Mouse (Mus musculus) hindbrain, embryonic 14.5 days (tissue): ENCODE results near the gene Rnf111. TPM values are rescaled to one million over a fixed set of nuclear protein-coding genes. Genes with fewer than 3 reads are reported as not detected.

Experiments
- ATAC-seq: fragments of 200-750 bp; cut with Nextera tagmentation; 2 replicates; pipeline ENCODE4 v1.8.0; 2017; ENCODE audit warnings: moderate number of reproducible peaks, mild to moderate bottlenecking, moderate TSS enrichment, moderate library complexity; ENCODE audit not compliant: low FRiP score
- DNase-seq: peaks from one replicate; pipeline ENCODE4 v3.0.0-alpha.2; 2015; ENCODE audit warnings: low spot score
- H3K27ac ChIP-seq: fragments of 300-500 bp; sonication (generic); 2 replicates; pipeline ENCODE4 v1.5.1; 2014; ENCODE audit warnings: mild to moderate bottlenecking, moderate library complexity
- H3K27me3 ChIP-seq: fragments of 300-500 bp; sonication (generic); 2 replicates; pipeline ENCODE4 v1.6.1; 2014; ENCODE audit warnings: mild to moderate bottlenecking, low read length, mixed read lengths; ENCODE audit not compliant: control insufficient read depth, insufficient read depth
- H3K36me3 ChIP-seq: fragments of 300-500 bp; sonication (generic); replicated peaks from 2 replicates; pipeline ENCODE4 v1.6.1; 2014; ENCODE audit not compliant: control insufficient read depth, insufficient read depth
- H3K4me1 ChIP-seq: fragments of 300-500 bp; sonication (generic); replicated peaks from 2 replicates; pipeline ENCODE4 v1.6.1; 2014; ENCODE audit warnings: antibody characterized with exemption, low read length, mixed read lengths; ENCODE audit not compliant: control insufficient read depth, insufficient read depth
- H3K4me2 ChIP-seq: fragments of 300-500 bp; sonication (generic); replicated peaks from 2 replicates; pipeline ENCODE4 v1.6.1; 2014; ENCODE audit warnings: mild to moderate bottlenecking, moderate library complexity
- H3K4me3 ChIP-seq: fragments of 300-500 bp; sonication (generic); replicated peaks from 2 replicates; pipeline ENCODE4 v1.5.1; 2014; ENCODE audit warnings: mild to moderate bottlenecking, low read length
- H3K9ac ChIP-seq: fragments of 300-500 bp; sonication (generic); 2 replicates; pipeline ENCODE4 v1.6.1; 2014
- H3K9me3 ChIP-seq: fragments of 300-500 bp; sonication (generic); 2 replicates; pipeline ENCODE4 v1.6.1; 2016; ENCODE audit warnings: low read length; ENCODE audit not compliant: control insufficient read depth
- WGBS: fragments of 180-500 bp; shearing (Covaris S2); extraction: QIAGEN DNeasy Blood & Tissue Kit; methylation state at CpG from one replicate; pipeline ENCODE4 v1.1.7; 2014; 5-methylcytosine and 5-hydroxymethylcytosine counted together
- polyA plus RNA-seq: library from polyadenylated mRNA; unstranded; fragments of >200 nt; fragmentation: Nextera tagmentation; extraction: Ambion mirVana; gene quantifications from 2 replicates; pipeline ENCODE4 v1.2.1, GENCODE M21; 2014

Rnf111 gene
- polyA plus RNA-seq, 1 experiment from 2014 or later, result 31.8 TPM

DNA sequence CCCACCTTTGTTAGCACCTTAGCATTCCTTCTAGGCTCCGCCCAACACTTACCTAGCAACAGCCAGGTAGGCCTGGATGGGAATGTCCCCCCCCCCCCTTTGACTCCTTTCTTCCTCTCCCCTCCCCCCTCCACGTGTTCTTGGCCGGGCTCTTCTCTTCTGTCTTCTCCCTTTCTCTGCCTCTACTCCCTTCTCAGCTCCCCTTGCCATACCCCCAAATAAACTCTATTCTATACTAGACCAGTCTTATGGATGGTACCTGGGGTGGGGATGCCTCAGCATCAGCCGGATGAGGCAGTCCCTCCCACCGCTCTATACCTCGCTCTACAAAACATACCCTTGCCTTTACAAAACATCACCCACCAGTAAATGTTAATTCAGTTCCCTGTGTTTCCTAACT, 38.1 kb upstream of the Rnf111 start:
- H3K4me1 ChIP-seq, result peaks cover 22% of the 10 kb centered on the region
- H3K4me3 ChIP-seq, result peak overlapping the region; percentile 68
- H3K27me3 ChIP-seq, result no peaks in the 10 kb centered on the region
- ATAC-seq, result no peak
- H3K9ac ChIP-seq, result peak overlapping the region; percentile 86
- H3K27ac ChIP-seq, result no peak overlapping the region; the same call in 1 of the 2 replicates
- H3K9me3 ChIP-seq, result no peaks in the 10 kb centered on the region
- no peak for DNase-seq
- H3K4me2 ChIP-seq, result peak overlapping the region; percentile 75
- WGBS, result 12% methylated on average over 6 of the region's 6 CpGs
- H3K36me3 ChIP-seq, result no peaks in the 10 kb centered on the region

DNA sequence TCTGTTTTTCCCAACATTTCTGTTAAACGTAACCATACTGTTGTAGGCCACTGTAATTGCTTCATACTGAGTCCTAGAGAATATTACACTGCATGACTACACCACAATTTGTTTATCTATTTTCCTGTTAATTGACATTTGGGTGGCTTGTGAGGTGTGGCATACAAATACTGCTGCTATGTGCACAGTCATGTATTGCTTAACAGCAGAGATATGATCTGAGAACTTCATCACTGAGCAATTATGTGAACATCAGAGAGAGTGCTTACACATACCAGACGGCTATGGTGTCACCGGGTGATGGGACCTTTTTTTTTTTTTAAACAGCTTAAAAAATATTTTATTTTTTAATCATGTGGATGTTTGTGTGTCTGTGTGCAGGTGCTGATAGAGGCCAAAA, 29.8 kb upstream of the Rnf111 start:
- no peak overlapping the region for H3K9ac ChIP-seq
- no peak overlapping the region for H3K27ac ChIP-seq
- no peak overlapping the region for H3K4me2 ChIP-seq
- ATAC-seq (no peak), DNase-seq (no peak)
- 88% methylated on average over 3 of the region's 3 CpGs for WGBS
- no peaks in the 10 kb centered on the region for H3K9me3 ChIP-seq
- H3K27me3 ChIP-seq, result no peaks in the 10 kb centered on the region
- H3K4me3 ChIP-seq, result no peak overlapping the region
- no peaks in the 10 kb centered on the region for H3K36me3 ChIP-seq
- no peaks in the 10 kb centered on the region for H3K4me1 ChIP-seq

DNA sequence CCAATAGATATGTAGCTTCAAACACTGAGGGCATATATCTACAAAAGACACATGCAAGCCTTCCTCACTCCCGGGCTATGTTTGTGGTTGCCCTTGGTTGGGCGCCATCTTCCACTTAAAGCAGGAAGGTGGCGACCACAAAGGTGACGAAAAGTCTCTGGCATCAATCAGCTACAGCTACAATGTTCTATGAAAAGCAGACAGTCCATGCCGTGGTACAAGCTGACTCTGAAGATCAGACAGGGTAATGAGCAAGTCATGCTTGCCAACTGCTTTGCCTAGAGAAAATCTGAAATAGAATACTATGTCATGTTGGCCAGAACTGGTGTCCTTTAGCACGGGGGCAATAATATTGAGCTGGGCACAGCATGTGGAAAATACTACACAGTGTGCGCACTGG, 20.8 kb upstream of the Rnf111 start:
- Histone ChIP-seq H3K27me3 (no peaks in the 10 kb centered on the region), H3K27ac (no peak overlapping the region), H3K36me3 (no peaks in the 10 kb centered on the region), H3K9ac (no peak overlapping the region), H3K9me3 (no peaks in the 10 kb centered on the region), H3K4me1 (no peaks in the 10 kb centered on the region), H3K4me3 (no peak overlapping the region), H3K4me2 (no peak overlapping the region)
- ATAC-seq, result no peak
- 94% methylated on average over 7 of the region's 7 CpGs for WGBS
- no peak for DNase-seq

DNA sequence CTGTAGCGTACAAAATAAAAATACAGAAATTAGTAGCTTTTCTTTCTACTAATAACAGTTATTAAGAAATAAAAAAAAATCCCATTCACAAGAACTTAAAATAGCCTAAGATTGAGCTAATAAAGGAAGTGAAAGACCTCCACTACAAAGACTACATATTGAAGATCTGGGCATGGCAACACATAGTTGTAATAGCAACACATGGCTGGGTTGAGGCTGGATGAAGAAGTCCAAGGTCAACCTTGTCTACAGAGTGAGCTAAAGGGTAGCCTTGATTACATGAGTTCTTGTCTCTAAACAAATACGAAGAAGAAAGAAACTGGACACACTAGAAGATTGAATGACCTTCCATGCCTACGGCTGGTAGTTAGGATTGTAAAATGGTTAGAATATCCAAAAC, 20.3 kb upstream of the Rnf111 start:
- no peaks in the 10 kb centered on the region for H3K9me3 ChIP-seq
- H3K4me1 ChIP-seq, result no peaks in the 10 kb centered on the region
- H3K36me3 ChIP-seq, result no peaks in the 10 kb centered on the region
- DNase-seq (no peak), ATAC-seq (no peak)
- H3K4me3 ChIP-seq, result no peak overlapping the region
- no peak overlapping the region for H3K9ac ChIP-seq
- 97% methylated on average over 3 of the region's 3 CpGs for WGBS
- no peak overlapping the region for H3K27ac ChIP-seq
- no peaks in the 10 kb centered on the region for H3K27me3 ChIP-seq
- H3K4me2 ChIP-seq, result no peak overlapping the region

DNA sequence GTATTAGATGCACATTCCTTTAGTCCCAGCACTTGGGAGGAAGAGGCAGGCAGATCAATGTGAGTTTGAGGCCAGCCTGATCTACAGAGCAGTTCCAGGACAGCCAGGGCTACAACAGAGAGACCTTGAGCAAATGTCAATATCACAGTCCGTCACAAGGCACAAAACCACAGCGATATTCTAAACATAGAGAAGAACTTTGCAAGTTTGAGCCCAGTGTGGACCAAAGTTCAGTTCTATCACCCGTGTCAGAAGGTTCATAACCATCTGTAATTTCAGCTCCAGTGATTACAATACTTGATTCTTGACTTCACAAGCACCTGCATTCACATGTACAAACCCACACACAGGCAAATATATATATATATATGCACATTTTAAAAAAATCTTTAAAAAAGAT, 17.1 kb upstream of the Rnf111 start:
- 88% methylated on average over 3 of the region's 3 CpGs for WGBS
- Histone ChIP-seq H3K27me3 (no peaks in the 10 kb centered on the region), H3K27ac (no peak overlapping the region), H3K4me3 (no peak overlapping the region), H3K9me3 (no peaks in the 10 kb centered on the region), H3K9ac (no peak overlapping the region), H3K4me2 (no peak overlapping the region), H3K36me3 (no peaks in the 10 kb centered on the region), H3K4me1 (no peaks in the 10 kb centered on the region)
- DNase-seq (no peak), ATAC-seq (no peak)

DNA sequence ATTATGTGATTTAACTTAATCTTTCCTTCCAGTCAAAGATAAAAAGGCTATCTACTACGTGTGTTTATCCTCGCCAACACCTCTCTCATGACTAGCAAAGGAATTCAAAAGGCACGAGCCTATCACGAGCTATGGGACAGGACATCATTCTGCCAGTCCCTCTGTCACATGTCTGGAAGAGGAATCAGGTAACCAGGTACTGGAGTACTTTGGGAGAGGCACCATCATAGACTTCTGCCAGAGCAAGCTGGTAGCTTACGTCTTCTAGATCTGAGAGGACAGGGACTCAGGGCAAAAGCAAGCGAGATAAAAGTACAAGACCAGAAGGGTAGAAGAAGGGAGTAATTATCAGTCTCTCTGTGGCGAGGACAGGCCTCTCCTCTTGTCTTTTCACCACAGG, 8.2 kb upstream of the Rnf111 start:
- no peaks in the 10 kb centered on the region for H3K9me3 ChIP-seq
- H3K4me1 ChIP-seq, result no peaks in the 10 kb centered on the region
- H3K27ac ChIP-seq, result no peak overlapping the region
- DNase-seq (no peak), ATAC-seq (no peak)
- no peaks in the 10 kb centered on the region for H3K27me3 ChIP-seq
- H3K36me3 ChIP-seq, result no peaks in the 10 kb centered on the region
- 90% methylated on average over 7 of the region's 7 CpGs for WGBS
- H3K4me2 ChIP-seq, result no peak overlapping the region
- H3K9ac ChIP-seq, result no peak overlapping the region
- no peak overlapping the region for H3K4me3 ChIP-seq

DNA sequence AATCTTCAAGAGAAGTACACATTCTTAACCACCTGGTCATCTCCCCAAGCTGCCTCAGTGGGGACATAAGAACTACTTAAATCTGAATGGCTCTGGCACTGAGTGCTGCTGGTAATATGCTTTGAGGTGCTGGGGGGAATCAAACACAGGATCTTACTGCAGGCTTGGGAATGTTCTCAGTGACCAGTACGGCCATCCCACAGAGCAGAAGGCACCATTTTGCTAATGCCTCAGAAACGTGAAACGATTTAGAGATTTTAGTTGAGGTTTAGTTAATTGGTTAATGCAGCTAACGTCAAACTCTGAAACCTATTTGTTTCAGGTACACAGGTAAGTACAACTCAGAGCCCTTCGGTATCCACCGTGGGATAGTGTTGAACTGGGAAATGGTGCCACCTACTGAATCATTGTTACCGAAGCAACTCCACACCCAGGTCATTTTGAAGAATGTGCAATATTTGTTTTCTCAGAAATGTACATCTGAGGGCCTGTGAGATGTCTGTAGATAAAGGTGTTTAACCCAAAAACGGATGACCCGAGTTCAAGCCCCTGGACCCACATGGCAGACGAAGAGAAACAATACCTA, 7.6 kb upstream of the Rnf111 start:
- Histone ChIP-seq H3K4me1 (no peaks in the 10 kb centered on the region), H3K36me3 (no peaks in the 10 kb centered on the region), H3K4me2 (no peak overlapping the region), H3K4me3 (no peak overlapping the region), H3K9ac (no peak overlapping the region), H3K27me3 (no peaks in the 10 kb centered on the region), H3K9me3 (no peaks in the 10 kb centered on the region), H3K27ac (no peak overlapping the region)
- DNase-seq (no peak), ATAC-seq (no peak)
- 68% methylated on average over 10 of the region's 10 CpGs for WGBS

DNA sequence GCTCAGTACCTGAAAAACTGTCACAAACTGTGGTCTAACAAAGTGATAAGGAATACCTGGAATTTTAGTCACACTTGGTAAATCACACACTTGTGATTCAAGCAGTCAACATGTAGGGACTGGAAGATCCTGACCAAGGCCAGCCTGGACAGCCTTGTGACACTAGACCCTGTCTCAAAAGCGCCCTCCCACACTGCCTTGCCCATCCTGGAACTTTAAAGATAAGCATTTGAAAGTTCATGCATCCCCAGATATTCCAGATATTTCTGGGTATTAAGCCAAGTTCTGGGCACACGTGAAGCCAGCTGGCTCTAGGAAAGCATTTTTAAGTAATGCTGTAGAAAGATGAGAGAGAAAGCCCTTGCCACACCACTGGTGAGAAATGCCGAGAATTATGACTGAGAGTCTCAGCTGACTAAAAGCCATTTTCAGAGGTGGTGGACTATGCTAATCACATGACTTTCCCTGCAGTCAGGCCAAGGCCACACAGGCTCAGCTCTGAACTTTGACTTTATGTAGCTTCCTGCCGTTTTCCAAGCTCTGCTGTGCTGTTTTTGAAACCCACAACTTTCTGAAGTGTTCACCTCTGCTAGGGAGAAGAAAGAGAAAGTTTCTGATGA, 6.5 kb upstream of the Rnf111 start:
- no peaks in the 10 kb centered on the region for H3K27me3 ChIP-seq
- no peaks in the 10 kb centered on the region for H3K36me3 ChIP-seq
- no peak overlapping the region for H3K4me3 ChIP-seq
- H3K9me3 ChIP-seq, result no peaks in the 10 kb centered on the region
- DNase-seq (no peak), ATAC-seq (no peak)
- 81% methylated on average over 4 of the region's 4 CpGs for WGBS
- no peak overlapping the region for H3K4me2 ChIP-seq
- no peak overlapping the region for H3K27ac ChIP-seq
- H3K4me1 ChIP-seq, result no peaks in the 10 kb centered on the region
- H3K9ac ChIP-seq, result no peak overlapping the region

DNA sequence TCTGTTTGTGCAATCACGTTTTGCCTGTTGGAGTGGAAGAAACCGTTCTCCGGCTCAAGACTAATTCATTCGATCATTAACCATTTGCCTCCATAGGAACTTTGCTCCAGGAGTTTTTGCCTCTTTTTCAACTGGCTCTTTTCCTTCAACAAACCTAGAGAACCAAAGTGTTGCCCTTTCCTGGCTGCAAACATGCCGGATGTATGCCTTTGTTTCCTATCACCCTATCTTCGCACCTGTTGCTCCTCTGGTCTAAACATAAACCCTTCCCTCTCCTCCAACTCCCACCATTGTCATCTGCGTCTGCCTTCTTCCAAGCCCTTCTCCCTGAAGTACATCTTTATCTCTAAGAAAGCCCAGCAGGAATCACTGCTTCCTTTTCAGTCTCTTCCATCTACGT, 3.3 kb upstream of the Rnf111 start:
- no peak overlapping the region for H3K4me3 ChIP-seq

DNA sequence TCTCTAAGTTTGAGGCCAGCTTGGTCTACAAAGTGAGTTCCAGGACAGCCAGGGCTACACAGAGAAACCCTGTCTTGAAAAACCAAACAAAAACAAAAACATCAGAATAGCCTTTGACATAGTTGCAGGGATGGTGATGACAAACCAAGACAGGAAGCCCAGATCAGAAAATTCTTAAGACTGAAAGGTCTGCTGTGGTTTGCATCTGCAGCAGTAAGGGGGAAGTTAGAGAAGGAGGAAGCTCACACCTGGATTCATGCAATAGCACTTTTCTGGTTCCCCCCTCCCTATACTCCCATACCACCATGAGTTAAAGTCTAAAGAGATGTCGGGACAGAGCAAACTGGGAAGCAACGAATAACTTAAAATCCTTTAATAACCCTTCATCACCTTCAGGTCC, 2.7 kb upstream of the Rnf111 start:
- no peaks in the 10 kb centered on the region for H3K9me3 ChIP-seq
- ATAC-seq, result no peak
- DNase-seq, result no peak
- no peak overlapping the region for H3K4me2 ChIP-seq
- no peak overlapping the region for H3K9ac ChIP-seq
- H3K36me3 ChIP-seq, result no peaks in the 10 kb centered on the region
- H3K27me3 ChIP-seq, result no peaks in the 10 kb centered on the region
- no peak overlapping the region for H3K27ac ChIP-seq
- peaks cover 11% of the 10 kb centered on the region for H3K4me1 ChIP-seq
- 76% methylated on average over 2 of the region's 2 CpGs for WGBS
- no peak overlapping the region for H3K4me3 ChIP-seq

More for the DNA sequence above, 3.3 kb upstream of the Rnf111 start:
- DNase-seq, result no peak
- ATAC-seq, result no peak
- H3K4me2 ChIP-seq, result no peak overlapping the region
- H3K9ac ChIP-seq, result no peak overlapping the region
- no peaks in the 10 kb centered on the region for H3K9me3 ChIP-seq
- peaks cover 9% of the 10 kb centered on the region for H3K4me1 ChIP-seq
- no peaks in the 10 kb centered on the region for H3K27me3 ChIP-seq
- H3K36me3 ChIP-seq, result no peaks in the 10 kb centered on the region
- WGBS, result 83% methylated on average over 8 of the region's 8 CpGs
- no peak overlapping the region for H3K27ac ChIP-seq
